Mouse (Mus musculus): ENCODE measurements around the gene Mrpl42.

GRCm38 (mm10) chr10:95503443-95504235 lies 1.9 kb upstream of the Mrpl42 start:
- TF ChIP-seq CTCF (IDR thresholded peaks at IDR 0.05; ENCODE audit: low read depth, low read length) (no peak), GATA2 (IDR thresholded peaks at IDR 0.05; ENCODE audit: borderline replicate concordance, low read depth, low read length) (no peak)
